Mouse (Mus musculus): ENCODE measurements at regions not wholly inside any gene's neighbourhood (a gene's known extent, or its start where the extent isn't known, plus 50 kb on each side); places are given as distances from the start of the nearest gene placed in this dataset.

- DNase-seq = no peak
Observed at GRCm38 (mm10) chr11:19355179-19355578, 336.4 kb upstream of the Meis1 start.

DNA sequence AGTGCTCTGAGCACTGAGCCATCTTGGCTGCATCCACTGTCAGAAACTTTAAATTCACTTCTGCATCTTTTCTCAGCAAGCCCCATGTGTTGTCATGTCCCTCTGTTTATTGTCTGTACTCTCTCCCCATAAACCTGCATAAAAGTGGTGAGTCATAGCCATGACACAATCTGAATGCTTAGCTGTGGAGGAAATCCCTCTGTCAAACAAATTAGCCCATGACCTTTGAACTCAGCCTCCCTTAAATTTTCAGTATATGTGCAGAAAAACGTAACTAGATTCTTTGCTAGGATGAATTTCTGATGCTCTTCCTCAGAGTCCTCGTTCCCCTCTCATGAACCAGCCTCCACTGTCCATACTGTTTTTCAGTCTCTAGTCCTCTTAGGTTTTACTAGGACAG lies 337.4 kb upstream of the Meis1 start:
- no peak for DNase-seq

- DNase-seq = no peak
Observed at GRCm38 (mm10) chr11:19369152-19369551, 350.4 kb upstream of the Meis1 start.

DNA sequence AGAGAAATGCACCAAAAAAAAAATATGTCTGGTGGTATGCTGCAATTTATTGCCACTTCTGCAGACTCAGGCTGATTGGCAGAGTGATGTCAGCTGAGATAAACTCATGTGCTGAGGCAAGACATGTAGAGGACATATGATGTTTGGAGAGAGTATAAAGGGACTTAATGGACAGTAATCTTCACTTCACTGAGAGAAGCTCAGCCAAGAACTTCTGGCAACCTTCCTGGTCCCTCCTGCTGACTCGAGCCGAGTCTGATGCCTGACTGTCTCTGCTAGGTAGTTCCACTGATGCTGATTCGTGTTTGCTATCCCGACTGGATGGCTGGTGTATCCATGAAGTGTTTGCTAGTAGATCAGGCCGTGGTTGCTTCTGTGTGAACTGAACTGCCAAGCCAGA lies 354.7 kb upstream of the Meis1 start:
- no peak for DNase-seq

DNA sequence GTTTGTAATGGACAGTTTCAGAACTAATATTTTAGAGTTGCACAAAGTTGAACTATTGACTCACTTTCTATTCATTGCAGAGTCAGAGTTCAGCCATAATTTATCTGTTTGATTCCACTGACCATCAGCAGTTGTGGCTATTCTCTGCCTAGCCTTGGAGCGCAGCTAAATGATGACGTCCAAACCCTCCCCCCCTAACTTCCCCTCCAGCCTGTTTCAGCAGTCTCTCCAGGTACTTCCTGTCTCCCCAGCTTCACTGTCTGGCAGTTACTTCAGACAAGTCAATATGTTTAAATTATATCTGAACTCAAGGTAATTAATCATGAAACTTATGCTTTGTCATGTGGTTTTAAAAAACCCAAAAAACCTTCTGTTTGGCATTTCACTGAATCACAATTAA lies 362.1 kb upstream of the Meis1 start:
- no peak for DNase-seq

DNA sequence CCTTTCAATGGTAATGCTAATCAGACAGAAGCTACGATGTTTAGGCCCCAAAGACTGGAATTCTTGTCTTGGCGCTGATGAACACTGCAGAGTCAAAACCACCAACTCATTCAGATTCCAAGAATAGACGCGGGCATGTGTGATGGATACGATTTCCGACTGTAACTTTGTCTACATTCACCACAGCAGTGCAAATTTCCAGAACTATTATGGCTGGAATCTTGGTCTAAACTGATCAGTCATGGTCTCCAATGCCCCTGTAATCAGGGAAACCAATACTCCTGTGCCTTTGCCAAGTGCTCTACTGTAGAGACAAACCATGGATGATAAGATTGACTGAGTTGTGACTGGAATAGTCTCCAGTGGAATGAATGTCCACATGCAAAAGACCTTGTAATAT lies 370.4 kb upstream of the Meis1 start:
- no peak for DNase-seq

DNA sequence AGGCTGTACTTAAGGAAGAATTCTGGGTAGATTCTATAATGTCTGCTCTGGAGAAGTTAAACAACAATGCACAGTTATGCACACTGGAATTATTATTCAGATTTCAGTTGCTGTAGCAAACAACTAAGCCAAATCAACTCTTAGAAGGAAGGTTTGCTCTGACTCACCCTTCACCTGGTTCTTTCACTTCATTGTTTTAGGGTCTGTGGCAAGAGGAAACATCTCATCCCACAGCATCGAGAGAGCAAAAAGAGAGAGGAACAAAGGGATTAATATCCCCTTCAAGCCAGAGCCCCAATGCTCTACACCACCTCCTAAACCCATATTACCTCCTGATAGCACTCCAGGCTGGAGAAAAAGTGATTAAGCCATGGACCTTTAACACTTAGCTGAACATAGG lies 373.4 kb upstream of the Meis1 start:
- DNase-seq = no peak

GRCm38 (mm10) chr11:19394372-19394771 lies 375.6 kb upstream of the Meis1 start:
- no peak for DNase-seq

GRCm38 (mm10) chr11:19400396-19400795 lies 381.6 kb upstream of the Meis1 start:
- DNase-seq = no peak

DNA sequence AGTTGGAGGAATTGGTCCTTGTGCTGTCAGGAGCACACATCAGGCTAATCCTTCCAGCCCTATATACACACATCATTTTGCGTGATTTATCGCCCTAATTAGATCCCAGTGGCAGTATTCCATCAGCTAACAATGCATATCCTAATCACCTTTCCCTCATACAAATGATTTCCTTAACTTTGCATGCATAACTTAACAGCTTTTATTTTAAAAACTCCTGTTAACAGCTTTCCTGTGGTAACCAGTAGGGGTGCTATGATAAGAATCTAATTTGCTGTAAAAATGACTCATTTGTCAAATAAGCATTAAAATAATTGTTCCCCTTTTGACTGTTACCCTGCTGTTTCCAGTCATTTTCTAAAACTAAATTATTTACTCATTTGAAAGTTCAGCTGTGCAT lies 401.4 kb upstream of the Meis1 start:
- no peak for DNase-seq

GRCm38 (mm10) chr11:19423268-19423667 lies 404.5 kb upstream of the Meis1 start:
- no peak for DNase-seq

DNA sequence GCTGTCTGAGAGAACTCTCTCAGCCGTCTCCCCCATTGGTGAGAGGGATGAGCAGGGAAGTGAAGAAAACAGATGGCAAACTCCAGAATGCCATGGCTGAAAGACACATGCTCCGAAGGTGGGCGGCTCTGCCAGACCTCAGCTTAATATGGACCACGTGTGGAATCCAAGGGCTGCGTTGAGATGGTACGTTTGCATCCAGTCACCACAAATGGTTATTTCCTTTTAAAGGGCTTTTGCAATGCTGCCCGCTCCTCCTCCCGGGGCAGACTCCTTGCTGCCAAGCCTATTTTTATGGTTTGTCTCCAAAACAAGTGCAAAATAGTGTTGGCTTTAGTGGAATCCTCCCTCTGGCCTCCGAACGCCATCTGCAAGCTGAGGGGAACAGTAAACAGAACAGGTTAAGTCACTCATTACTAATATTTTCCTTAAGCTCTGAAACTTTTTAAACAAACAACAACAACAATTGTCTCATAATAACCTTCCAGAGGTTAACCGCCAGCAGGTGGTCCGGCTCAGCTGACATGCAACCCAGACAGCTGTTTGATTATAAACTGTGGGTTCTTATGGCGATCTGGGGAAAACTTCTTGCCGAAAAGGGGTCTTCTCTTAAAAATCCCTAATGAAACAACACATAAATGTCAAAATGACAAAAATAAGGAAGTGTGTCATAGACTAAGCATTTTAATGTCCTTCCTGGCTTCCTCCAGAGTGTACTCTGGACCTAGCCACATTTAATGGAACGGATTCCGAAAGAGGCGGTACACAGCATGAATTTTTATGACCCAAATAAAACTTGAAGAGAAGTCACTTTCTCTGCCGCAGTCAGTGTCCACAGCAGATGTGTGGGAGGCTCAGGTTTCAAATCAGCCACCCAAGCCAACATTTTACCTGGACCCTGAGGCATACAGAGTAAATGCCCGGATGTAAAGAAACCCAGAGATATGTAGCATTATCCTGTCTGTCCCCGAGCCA lies 405.3 kb upstream of the Meis1 start:
- DNase-seq = no peak

DNA sequence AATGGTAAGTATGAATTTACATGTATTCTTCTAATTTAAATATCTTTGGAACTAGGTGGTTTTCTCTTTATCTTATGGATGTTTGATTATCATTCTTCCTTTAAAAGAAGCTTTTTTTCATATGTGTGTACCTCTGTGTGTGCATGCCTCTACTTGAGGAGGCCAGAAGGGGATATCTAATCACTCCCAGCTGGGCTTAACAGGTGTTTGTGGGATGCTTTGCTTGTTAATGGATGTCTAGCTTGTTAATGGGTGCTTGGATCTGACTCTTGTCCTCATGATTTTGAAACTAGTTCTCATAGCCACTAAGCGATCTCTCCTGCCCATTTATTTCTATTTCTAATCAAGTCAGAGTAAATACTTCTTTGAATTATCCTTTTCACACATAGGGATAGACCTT lies 408.8 kb upstream of the Meis1 start:
- DNase-seq = no peak

DNA sequence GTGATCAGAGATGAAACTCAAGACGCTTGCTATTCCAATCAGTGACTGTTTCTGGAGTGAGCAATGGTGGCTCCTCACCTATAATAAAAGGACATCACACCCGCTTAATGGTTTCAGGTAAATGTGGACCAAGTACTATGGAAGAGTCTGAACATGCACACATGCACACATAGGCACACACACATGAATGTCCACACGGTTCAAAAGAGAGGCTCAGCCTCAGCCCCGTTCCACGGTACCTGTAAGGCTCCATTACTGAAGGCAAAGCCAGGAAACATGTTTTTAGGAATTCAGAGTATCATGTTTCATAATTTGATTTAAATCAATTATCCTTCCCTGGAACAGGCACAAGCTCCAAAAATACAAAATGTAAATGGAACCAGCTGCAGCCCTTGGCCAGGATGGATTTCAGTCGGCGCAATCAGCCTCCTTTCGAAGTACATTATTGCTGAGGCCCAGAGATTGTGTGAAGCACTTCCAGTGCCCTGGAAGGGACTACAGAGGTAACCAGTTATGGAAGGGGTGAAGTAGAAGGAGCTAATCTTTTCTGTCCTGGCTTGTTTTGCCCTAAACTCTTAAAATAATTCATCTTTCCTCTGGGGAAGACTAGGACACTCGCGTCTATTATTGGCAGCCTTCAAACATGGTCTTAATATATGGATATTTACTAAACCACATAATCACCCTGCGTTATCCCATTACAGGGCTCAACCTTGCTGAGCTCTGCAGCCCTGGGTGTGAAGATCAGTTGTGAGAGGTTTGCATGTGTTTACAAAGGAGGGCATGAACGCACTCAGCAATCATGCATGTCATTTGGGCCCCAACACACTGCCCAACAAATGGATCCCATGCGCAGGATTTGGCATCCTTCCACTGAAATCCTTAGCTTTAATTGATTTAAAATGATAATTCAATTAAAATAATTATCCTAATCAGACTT lies 415.2 kb upstream of the Meis1 start:
- DNase-seq = no peak

DNA sequence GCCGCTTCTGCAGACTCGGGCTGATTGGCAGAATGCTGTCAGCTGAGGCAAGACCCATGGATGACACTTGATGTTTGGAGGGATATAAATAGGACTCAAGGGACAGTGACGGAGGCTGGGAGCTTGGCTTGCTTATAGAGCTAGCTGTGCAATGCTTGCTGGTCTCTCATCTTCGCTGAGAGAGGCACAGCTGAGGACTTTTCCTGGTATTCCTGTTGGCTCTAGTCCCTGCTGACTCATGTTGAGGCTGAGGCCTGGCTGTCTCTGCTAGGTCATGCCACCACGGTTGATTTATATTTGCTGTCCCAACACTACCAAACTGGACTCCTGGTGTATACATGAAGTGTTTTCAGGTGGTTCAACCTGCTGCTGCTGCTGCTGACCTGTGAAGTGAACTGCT lies 419.6 kb upstream of the Meis1 start:
- DNase-seq = no peak

DNA sequence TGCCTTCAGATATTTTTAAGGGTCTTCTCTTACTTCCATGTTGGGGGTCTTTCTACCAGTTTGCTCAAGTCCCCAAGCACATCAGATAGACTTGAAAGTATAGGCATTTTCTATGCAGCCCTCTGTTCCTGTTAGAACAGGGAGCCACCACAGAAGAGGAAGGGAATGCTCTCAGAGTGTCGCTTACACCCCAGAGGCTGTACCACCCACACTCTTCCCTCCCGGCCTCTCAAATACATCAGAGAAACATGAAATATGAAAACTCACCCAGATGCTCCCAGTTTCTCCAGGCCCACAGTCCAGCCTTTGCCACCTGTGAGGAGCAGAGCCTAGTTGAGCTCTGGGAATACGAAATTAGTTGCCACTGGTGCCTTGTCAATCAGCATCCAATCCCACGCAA lies 423.2 kb upstream of the Meis1 start:
- no peak for DNase-seq

GRCm38 (mm10) chr11:19455391-19456290 lies 436.9 kb upstream of the Meis1 start:
- no peak for DNase-seq

- no peak for DNase-seq
Observed at GRCm38 (mm10) chr11:19456577-19456976, 437.8 kb upstream of the Meis1 start.

GRCm38 (mm10) chr11:19463730-19464358 lies 445.1 kb upstream of the Meis1 start:
- no peak for DNase-seq

DNA sequence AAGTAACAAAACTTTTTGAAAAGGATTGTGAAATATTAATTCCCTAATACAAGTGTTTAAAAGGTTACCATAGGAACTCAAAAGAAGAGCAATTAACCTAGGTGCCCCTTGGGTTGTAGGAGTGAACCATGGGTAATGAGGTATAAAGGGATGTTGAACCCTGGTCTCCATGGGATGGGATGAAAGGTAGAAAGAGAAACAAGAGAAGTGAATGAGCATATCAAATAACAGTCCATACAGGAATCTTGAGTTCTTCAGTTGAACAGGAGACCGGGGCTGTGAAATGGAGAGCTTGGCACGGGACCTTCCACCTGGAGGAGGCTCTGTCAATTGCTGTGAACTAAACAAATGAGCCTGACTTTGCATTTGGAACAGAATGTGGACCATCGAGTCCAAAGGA lies 449.6 kb upstream of the Meis1 start:
- DNase-seq = no peak

DNA sequence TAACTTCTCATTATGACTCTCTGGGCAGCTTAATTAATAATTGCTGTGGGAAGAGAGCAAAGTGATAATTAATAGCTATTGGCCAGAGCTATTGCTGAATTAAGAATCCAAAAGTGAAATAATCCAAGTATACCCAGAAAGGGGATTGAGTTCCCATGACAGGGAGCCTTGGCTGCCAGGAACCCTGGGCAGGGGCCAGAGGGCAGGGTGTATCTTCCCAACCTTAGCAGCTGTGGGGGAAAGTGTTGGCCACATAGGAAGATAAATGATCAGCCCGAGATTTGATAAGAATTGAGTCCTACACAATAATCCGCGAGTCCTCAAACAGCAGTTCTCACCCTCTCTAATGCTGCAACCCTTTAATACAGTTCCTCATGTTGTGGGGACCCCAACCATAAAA lies 450.0 kb upstream of the Meis1 start:
- no peak for DNase-seq

All from liver (tissue).